Mouse (Mus musculus): Measurements from ENCODE around the gene Iqschfp.

DNA sequence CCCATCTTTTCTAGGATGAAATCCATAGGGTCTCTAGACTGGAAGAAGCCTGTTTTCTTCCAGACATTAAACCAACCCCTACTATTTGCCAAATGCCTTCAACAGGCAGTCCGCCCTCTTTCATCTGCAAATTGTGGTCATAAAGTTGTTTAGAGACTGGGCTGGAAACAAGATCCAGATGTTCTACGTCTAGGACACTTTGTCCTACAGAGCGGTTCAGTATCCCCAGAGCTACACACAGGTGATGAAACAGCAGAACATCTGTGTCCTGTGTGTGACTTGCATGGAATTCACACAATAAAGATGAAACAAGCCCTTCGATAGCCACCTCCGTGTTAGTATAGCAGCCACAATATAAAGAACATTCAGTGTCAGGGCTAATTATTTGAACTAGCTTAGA lies 596.3 kb downstream of the Iqschfp start:
- TF ChIP-seq CTCF (IDR thresholded peaks at IDR 0.05; ENCODE audit: low read depth) = no peak
- TF ChIP-seq EP300 (IDR thresholded peaks at IDR 0.05; ENCODE audit: low read depth) = no peak
